Mouse (Mus musculus) layer of hippocampus, postnatal 10 days (tissue): ENCODE measurements at regions not wholly inside any gene's neighbourhood (a gene's known extent, or its start where the extent isn't known, plus 50 kb on each side); places are given as distances from the start of the nearest gene placed in this dataset.

Source experiments
- DNase-seq, 2 experiments: peaks; one replicate each; pipeline ENCODE4 v3.0.0; 2021; ENCODE audit warnings: low spot score in 2 of 2

DNA sequence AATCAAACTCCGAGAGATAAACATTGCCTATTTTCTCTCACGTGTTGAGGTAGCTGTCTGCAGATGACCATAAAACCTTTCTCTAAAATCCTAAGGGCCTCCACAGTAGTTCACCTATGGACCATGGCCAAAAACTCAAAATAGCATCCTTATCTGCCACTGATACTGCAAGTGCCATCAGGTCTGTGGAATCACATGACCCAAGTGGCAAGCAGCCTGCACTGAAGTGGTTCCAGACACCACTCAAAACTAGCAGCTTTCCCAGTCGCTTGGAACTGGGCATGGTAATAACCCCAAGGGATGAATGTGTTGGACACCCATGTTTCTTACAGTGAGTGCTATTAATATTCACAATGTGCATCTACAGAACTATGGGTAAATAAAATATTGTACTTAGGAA lies 182.0 kb downstream of the Tm2d1 start:
- DNase-seq: peak; percentile 22 to 32

GRCm38 (mm10) chr4:98200701-98201100 lies 182.4 kb downstream of the Tm2d1 start:
- no peak for DNase-seq

DNA sequence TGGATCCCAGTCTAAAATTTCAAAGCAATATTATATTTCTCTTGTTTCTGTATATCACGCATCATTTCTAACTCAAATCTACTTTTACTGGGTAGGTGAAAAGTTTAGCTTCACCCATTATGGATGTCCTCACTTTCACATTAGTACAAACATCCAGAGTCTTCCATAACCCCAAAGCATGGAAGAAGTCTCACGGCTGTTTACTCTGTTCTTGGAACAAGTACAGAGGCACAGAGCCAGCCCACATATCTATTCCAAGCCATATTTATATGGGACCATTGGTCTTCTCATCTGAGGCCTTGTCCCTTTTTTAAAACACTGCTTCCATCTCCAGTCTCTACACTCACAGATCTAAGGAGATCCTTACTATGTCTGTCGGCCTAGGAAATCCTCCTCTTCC lies 192.8 kb downstream of the Tm2d1 start:
- no peak for DNase-seq

GRCm38 (mm10) chr4:98189894-98190293 lies 193.2 kb downstream of the Tm2d1 start:
- no peak for DNase-seq

DNA sequence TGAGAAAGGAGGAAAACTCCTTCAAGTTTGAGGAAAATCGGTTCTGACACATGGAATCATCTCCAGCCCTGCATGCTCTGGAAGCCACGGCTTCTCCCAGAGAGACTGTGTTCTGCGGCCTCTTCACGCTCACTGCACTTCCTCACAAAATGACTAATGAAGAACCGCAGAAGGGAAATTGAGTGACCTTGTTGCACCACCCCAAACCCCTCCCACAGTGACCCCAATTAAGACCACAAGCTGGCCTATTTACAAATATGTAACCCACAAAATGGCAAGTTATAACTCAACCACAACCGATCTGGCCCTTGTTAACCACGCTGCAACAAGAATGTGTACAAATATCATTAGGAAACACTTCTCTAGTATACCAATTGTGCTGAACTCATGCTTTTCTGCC lies 194.2 kb downstream of the Tm2d1 start:
- DNase-seq: no peak

- no peak for DNase-seq
Measured at GRCm38 (mm10) chr4:98187038-98187437, 196.1 kb downstream of the Tm2d1 start.

GRCm38 (mm10) chr4:98182053-98182355 lies 201.1 kb downstream of the Tm2d1 start:
- peak; percentile 14 to 44 for DNase-seq

DNA sequence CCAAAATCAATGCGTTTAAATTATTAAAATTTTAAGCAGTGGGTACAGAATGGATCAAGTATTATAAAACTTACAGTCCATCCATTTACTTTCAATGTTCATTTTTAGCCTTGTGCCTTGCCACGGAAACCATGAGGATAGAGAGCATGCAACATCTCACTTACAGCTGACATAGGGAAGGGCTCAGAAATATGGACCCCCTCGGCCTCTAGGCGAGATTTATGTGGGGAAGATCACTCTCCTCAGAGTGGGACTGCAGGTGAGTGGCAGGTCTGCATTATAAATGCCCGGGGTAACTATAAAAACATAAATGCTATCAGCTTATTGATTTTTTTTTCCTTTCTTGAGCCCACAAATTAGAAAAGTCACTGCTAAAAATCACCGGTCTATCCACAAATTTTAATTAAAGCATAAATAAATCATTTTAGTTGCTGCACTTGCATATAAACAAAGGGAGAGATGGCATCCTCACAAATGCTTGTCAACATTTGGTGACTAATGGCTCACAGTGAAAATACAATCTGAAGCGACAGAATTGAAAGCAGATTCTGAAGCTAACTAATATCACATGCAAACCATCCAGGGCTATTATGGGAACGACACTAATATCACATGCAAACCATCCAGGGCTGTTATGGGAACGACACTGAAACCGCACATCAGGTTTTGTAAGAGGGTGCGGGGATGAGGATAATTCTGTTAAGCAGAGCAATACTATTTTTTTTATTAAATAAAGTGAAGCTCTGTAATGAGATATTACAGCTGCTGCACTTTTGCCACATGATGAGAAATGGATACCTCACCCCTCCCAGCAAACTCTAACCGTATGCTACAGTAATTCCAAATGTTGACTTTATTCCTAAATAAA lies 201.7 kb downstream of the Tm2d1 start:
- DNase-seq: no peak

- no peak for DNase-seq
Measured at GRCm38 (mm10) chr4:98180336-98180735, 202.8 kb downstream of the Tm2d1 start.
